Mouse (Mus musculus) heart, embryonic 11.5 days (tissue): ENCODE data around the gene Slc18a2. TPM values are rescaled to one million over a fixed set of nuclear protein-coding genes. Genes with fewer than 3 reads are reported as not detected.

Experiments
- ATAC-seq: fragments of 200-750 bp; cut with Nextera tagmentation; replicated peaks from 2 replicates; pipeline ENCODE4 v1.8.0; 2017; ENCODE audit warnings: moderate library complexity; ENCODE audit not compliant: insufficient number of reproducible peaks, low FRiP score, low TSS enrichment
- H3K27ac ChIP-seq: fragments of 300-500 bp; sonication (generic); 2 replicates; pipeline ENCODE4 v1.5.1; 2014; ENCODE audit warnings: mild to moderate bottlenecking, low read depth, low read length
- H3K27me3 ChIP-seq: fragments of 300-500 bp; sonication (generic); 2 replicates; pipeline ENCODE4 v1.6.1; 2014; ENCODE audit warnings: mild to moderate bottlenecking, low read length, mixed read lengths; ENCODE audit not compliant: control insufficient read depth, insufficient read depth
- H3K36me3 ChIP-seq: fragments of 300-500 bp; sonication (generic); 2 replicates; pipeline ENCODE4 v1.6.1; 2014; ENCODE audit warnings: mild to moderate bottlenecking, low read length, moderate library complexity, mixed read lengths; ENCODE audit not compliant: control insufficient read depth, insufficient read depth
- H3K4me1 ChIP-seq: fragments of 300-500 bp; sonication (generic); 2 replicates; pipeline ENCODE4 v1.6.1; 2014; ENCODE audit warnings: low read length; ENCODE audit not compliant: control insufficient read depth, insufficient read depth
- H3K4me2 ChIP-seq: fragments of 300-500 bp; sonication (generic); 2 replicates; pipeline ENCODE4 v1.6.1; 2014; ENCODE audit warnings: mild to moderate bottlenecking, moderate library complexity
- H3K4me3 ChIP-seq: fragments of 300-500 bp; sonication (generic); 2 replicates; pipeline ENCODE4 v1.5.1; 2014; ENCODE audit warnings: low read depth, low read length
- H3K9ac ChIP-seq: fragments of 300-500 bp; sonication (generic); 2 replicates; pipeline ENCODE4 v1.6.1; 2014; ENCODE audit warnings: mild to moderate bottlenecking, low read depth, low read length, moderate library complexity
- H3K9me3 ChIP-seq: fragments of 300-500 bp; sonication (generic); replicated peaks from 2 replicates; pipeline ENCODE4 v1.6.1; 2016; ENCODE audit warnings: low read length; ENCODE audit not compliant: control insufficient read depth
- WGBS: fragments of 180-500 bp; shearing (Covaris S2); extraction: QIAGEN DNeasy Blood & Tissue Kit; methylation state at CpG from one replicate; pipeline ENCODE4 v1.1.7; 2014; ENCODE audit not compliant: insufficient replicate concordance; 5-methylcytosine and 5-hydroxymethylcytosine counted together
- polyA plus RNA-seq: library from polyadenylated mRNA; unstranded; fragments of >200 nt; fragmentation: Nextera tagmentation; extraction: Ambion mirVana; gene quantifications from 2 replicates; pipeline ENCODE4 v1.2.1, GENCODE M21; 2014

Slc18a2 gene
- polyA plus RNA-seq, 1 experiment from 2014 or later: 9.2 TPM

- no peak overlapping the region for H3K9ac ChIP-seq
- H3K4me2 ChIP-seq: no peak overlapping the region
- no peak overlapping the region for H3K4me3 ChIP-seq
- peaks cover 30% of the 10 kb centered on the region for H3K27me3 ChIP-seq
- no peak overlapping the region for H3K27ac ChIP-seq
- peaks cover 15% of the 10 kb centered on the region for H3K4me1 ChIP-seq
- no peaks in the 10 kb centered on the region for H3K9me3 ChIP-seq
- no peaks in the 10 kb centered on the region for H3K36me3 ChIP-seq
- 84% methylated on average over 9 of the region's 9 CpGs for WGBS
- no peak for ATAC-seq
These were observed 2.5 kb downstream of the Slc18a2 start for GRCm38 (mm10) chr19:59263171-59263570.

- Histone ChIP-seq H3K27ac (no peak overlapping the region), H3K36me3 (no peaks in the 10 kb centered on the region), H3K27me3 (peaks cover 25% of the 10 kb centered on the region), H3K4me1 (peaks cover 15% of the 10 kb centered on the region), H3K4me2 (no peak overlapping the region), H3K9ac (no peak overlapping the region), H3K4me3 (no peak overlapping the region), H3K9me3 (no peaks in the 10 kb centered on the region)
- ATAC-seq: no peak
- WGBS: 76% methylated on average over 9 of the region's 9 CpGs
These were observed 4.3 kb downstream of the Slc18a2 start for GRCm38 (mm10) chr19:59264838-59265532.

GRCm38 (mm10) chr19:59265907-59266306 lies 5.2 kb downstream of the Slc18a2 start:
- H3K4me1 ChIP-seq: peaks cover 8% of the 10 kb centered on the region
- H3K4me2 ChIP-seq: no peak overlapping the region
- H3K27ac ChIP-seq: no peak overlapping the region
- H3K9ac ChIP-seq: no peak overlapping the region
- no peak for ATAC-seq
- 69% methylated on average over 6 of the region's 6 CpGs for WGBS
- H3K4me3 ChIP-seq: no peak overlapping the region
- H3K36me3 ChIP-seq: no peaks in the 10 kb centered on the region
- H3K27me3 ChIP-seq: peaks cover 22% of the 10 kb centered on the region
- no peaks in the 10 kb centered on the region for H3K9me3 ChIP-seq

- H3K9me3 ChIP-seq: no peaks in the 10 kb centered on the region
- H3K36me3 ChIP-seq: no peaks in the 10 kb centered on the region
- H3K27me3 ChIP-seq: peaks cover 8% of the 10 kb centered on the region; the same call in 1 of the 2 replicates
- no peak for ATAC-seq
- H3K9ac ChIP-seq: no peak overlapping the region
- H3K4me3 ChIP-seq: no peak overlapping the region
- peak overlapping the region; percentile 51; the same call in 1 of the 2 replicates for H3K27ac ChIP-seq
- H3K4me2 ChIP-seq: 0 out of 2 replicates have a peak overlapping the region, but pooled peaks have one; percentile 25
- peaks cover 8% of the 10 kb centered on the region for H3K4me1 ChIP-seq
- 11% methylated on average over 5 of the region's 5 CpGs for whole genome bisulfite sequencing
These were observed 6.8 kb downstream of the Slc18a2 start for GRCm38 (mm10) chr19:59267417-59267963.

GRCm38 (mm10) chr19:59273190-59273589 lies 12.5 kb downstream of the Slc18a2 start:
- no peak for ATAC-seq
- Histone ChIP-seq H3K4me2 (no peak overlapping the region), H3K9me3 (no peaks in the 10 kb centered on the region), H3K4me1 (no peaks in the 10 kb centered on the region), H3K4me3 (no peak overlapping the region), H3K9ac (no peak overlapping the region), H3K36me3 (no peaks in the 10 kb centered on the region), H3K27me3 (no peaks in the 10 kb centered on the region), H3K27ac (no peak overlapping the region)
- WGBS: 85% methylated on average over 7 of the region's 7 CpGs

GRCm38 (mm10) chr19:59276354-59276753 lies 15.7 kb downstream of the Slc18a2 start:
- H3K4me3 ChIP-seq: no peak overlapping the region
- WGBS: 82% methylated on average over 7 of the region's 7 CpGs
- H3K27me3 ChIP-seq: no peaks in the 10 kb centered on the region
- no peaks in the 10 kb centered on the region for H3K36me3 ChIP-seq
- no peaks in the 10 kb centered on the region for H3K4me1 ChIP-seq
- H3K9ac ChIP-seq: no peak overlapping the region
- no peak overlapping the region for H3K4me2 ChIP-seq
- H3K9me3 ChIP-seq: no peaks in the 10 kb centered on the region
- no peak overlapping the region for H3K27ac ChIP-seq
- ATAC-seq: no peak

- Histone ChIP-seq H3K4me2 (no peak overlapping the region), H3K4me3 (no peak overlapping the region), H3K27me3 (no peaks in the 10 kb centered on the region), H3K27ac (no peak overlapping the region), H3K9me3 (no peaks in the 10 kb centered on the region), H3K9ac (no peak overlapping the region), H3K4me1 (no peaks in the 10 kb centered on the region), H3K36me3 (no peaks in the 10 kb centered on the region)
- ATAC-seq: no peak
These were observed 20.1 kb downstream of the Slc18a2 start for GRCm38 (mm10) chr19:59280841-59281240.

- Histone ChIP-seq H3K4me2 (no peak overlapping the region), H3K27me3 (no peaks in the 10 kb centered on the region), H3K4me1 (no peaks in the 10 kb centered on the region), H3K27ac (no peak overlapping the region), H3K9me3 (no peaks in the 10 kb centered on the region), H3K9ac (no peak overlapping the region), H3K36me3 (no peaks in the 10 kb centered on the region), H3K4me3 (no peak overlapping the region)
- no peak for ATAC-seq
- 84% methylated on average over 3 of the region's 3 CpGs for WGBS
These were observed 21.3 kb downstream of the Slc18a2 start for GRCm38 (mm10) chr19:59282001-59282400.

- Histone ChIP-seq H3K9me3 (no peaks in the 10 kb centered on the region), H3K36me3 (no peaks in the 10 kb centered on the region), H3K27ac (no peak overlapping the region), H3K4me3 (no peak overlapping the region), H3K27me3 (no peaks in the 10 kb centered on the region), H3K4me2 (no peak overlapping the region), H3K4me1 (no peaks in the 10 kb centered on the region), H3K9ac (no peak overlapping the region)
- ATAC-seq: no peak
These were observed 28.3 kb downstream of the Slc18a2 start for GRCm38 (mm10) chr19:59289042-59289441.
